Mouse (Mus musculus) bone marrow, adult 2 months (tissue): ENCODE data around the gene Creb3. TPM values are rescaled to one million over a fixed set of nuclear protein-coding genes. Genes with fewer than 3 reads are reported as not detected.
A peak's percentile ranks its signal among the peaks of the same experiment; 100 is the strongest.

Experiments
- H3K27ac ChIP-seq: fragments of 200-500 bp; 2 replicates; pipeline ENCODE4 v1.5.1; 2012; ENCODE audit warnings: low read depth, mild to moderate bottlenecking, control low read depth, inconsistent platforms, low read length; ENCODE audit not compliant: control insufficient read depth, poor library complexity, insufficient read depth
- H3K4me1 ChIP-seq: fragments of 200-500 bp; 2 replicates; pipeline ENCODE4 v1.6.1; 2011; ENCODE audit warnings: low read length; ENCODE audit not compliant: control insufficient read depth, insufficient read depth
- H3K4me3 ChIP-seq: fragments of 200-500 bp; replicated peaks from 2 replicates; pipeline ENCODE3; 2011; ENCODE audit warnings: mild to moderate bottlenecking, low read depth, low read length, control low read depth; ENCODE audit not compliant: control insufficient read depth
- CTCF ChIP-seq: fragments of 200-500 bp; IDR thresholded peaks from 2 replicates; pipeline ENCODE4 v1.5.1; 2011; ENCODE audit warnings: low read length, control low read depth; ENCODE audit not compliant: control insufficient read depth, insufficient read depth
- POLR2A ChIP-seq: fragments of 200-500 bp; IDR thresholded peaks from 2 replicates; pipeline ENCODE4 v1.6.1; 2011; ENCODE audit warnings: low read depth, mild to moderate bottlenecking, control low read depth, low read length, borderline replicate concordance; ENCODE audit not compliant: control insufficient read depth
- WGBS: fragments of 180-500 bp; shearing (Covaris S2); methylation state at CpG from one replicate; pipeline ENCODE4 v1.1.7; 2018; 5-methylcytosine and 5-hydroxymethylcytosine counted together
- polyA plus RNA-seq: library from polyadenylated mRNA; stranded (reverse); fragments of >200 nt; gene quantifications from 2 replicates; pipeline ENCODE4 v1.2.4, GENCODE M21; 2011; ENCODE audit warnings: low replicate concordance; ENCODE audit not compliant: missing spikeins, insufficient read depth, insufficient read length

The Creb3 gene
- polyA plus RNA-seq, 1 experiment: 20.9 TPM

- 95% methylated on average over 5 of the region's 5 CpGs for WGBS
- Histone ChIP-seq H3K4me1 (no peaks in the 10 kb centered on the region; the same call in 1 of the 2 replicates), H3K27ac (no peak overlapping the region), H3K4me3 (no peak overlapping the region)
- no peak for TF ChIP-seq POLR2A
- TF ChIP-seq CTCF: no peak
These were observed 9.7 kb upstream of the Creb3 start for GRCm38 (mm10) chr4:43552437-43552836.

DNA sequence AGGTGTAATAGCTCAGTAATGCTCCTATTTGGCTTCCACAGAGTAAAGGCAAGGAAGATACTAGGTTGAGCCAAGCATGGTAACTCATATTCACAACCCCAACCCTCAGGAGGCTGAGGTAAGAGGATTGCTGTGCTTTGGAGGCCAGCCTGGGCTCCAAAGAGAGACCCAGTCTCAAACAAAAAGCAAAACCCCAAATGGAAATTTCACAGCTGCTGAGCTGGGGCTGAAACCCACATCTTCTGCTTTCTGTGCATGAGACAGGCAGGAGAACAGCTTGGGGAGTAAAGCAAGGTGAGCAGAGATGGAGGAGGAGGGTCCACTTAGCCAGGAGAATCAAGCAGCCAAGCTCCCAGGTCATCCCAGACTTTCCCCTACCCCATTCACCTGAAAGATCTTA, 8.2 kb upstream of the Creb3 start:
- TF ChIP-seq CTCF (no peak), POLR2A (no peak)
- Histone ChIP-seq H3K4me1 (peaks cover 7% of the 10 kb centered on the region; the same call in 1 of the 2 replicates), H3K27ac (no peak overlapping the region)

DNA sequence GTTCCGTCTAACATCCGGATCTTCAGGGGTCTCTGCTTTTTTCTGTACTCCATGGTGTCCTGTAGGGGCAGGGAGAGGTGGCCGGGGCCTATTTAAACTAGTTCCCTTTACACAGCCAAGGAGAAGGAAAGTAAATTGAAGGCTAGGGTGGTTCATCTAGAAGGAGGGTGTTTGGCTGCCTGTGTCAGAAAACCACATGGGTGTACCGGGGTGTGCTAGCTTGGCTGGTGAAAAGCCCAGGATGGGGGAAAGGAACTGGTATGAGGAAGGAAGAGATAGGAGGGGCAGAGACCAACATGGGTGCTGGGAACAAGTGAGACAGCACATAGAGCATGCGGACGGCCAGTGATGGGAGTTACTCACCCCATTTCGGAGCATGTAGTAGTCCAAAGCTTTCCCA, 6.2 kb upstream of the Creb3 start:
- Histone ChIP-seq H3K4me3 (no peak overlapping the region), H3K27ac (no peak overlapping the region), H3K4me1 (peaks cover 12% of the 10 kb centered on the region)
- no peak for TF ChIP-seq POLR2A
- TF ChIP-seq CTCF: no peak
- WGBS: 52% methylated on average over 7 of the region's 7 CpGs

More for the DNA sequence above, 8.2 kb upstream of the Creb3 start:
- no peak overlapping the region for H3K4me3 ChIP-seq

- H3K4me1 ChIP-seq: peaks cover 12% of the 10 kb centered on the region
- H3K4me3 ChIP-seq: peak overlapping the region; percentile 45
- TF ChIP-seq CTCF (no peak), POLR2A (no peak)
- H3K27ac ChIP-seq: peak overlapping the region; percentile 8; the same call in 1 of the 2 replicates
- 4% methylated on average over 5 of the region's 5 CpGs for WGBS
These were observed 4.0 kb upstream of the Creb3 start for GRCm38 (mm10) chr4:43558028-43558630.

- no peak for TF ChIP-seq CTCF
- TF ChIP-seq POLR2A: no peak; the same call in 1 of the 2 replicates
- H3K4me1 ChIP-seq: peaks cover 13% of the 10 kb centered on the region
- WGBS: 3% methylated on average over 13 of the region's 13 CpGs
- peak overlapping the region; percentile 50 for H3K27ac ChIP-seq
- peak overlapping the region; percentile 67 for H3K4me3 ChIP-seq
These were observed 3.3 kb upstream of the Creb3 start for GRCm38 (mm10) chr4:43558631-43559356.

- 8% methylated on average over 13 of the region's 13 CpGs for WGBS
- Histone ChIP-seq H3K27ac (peak overlapping the region; percentile 67), H3K4me3 (peak overlapping the region; percentile 89), H3K4me1 (peaks cover 13% of the 10 kb centered on the region)
- TF ChIP-seq CTCF: no peak
- TF ChIP-seq POLR2A: no peak
These were observed 2.5 kb upstream of the Creb3 start for GRCm38 (mm10) chr4:43559519-43560242.

DNA sequence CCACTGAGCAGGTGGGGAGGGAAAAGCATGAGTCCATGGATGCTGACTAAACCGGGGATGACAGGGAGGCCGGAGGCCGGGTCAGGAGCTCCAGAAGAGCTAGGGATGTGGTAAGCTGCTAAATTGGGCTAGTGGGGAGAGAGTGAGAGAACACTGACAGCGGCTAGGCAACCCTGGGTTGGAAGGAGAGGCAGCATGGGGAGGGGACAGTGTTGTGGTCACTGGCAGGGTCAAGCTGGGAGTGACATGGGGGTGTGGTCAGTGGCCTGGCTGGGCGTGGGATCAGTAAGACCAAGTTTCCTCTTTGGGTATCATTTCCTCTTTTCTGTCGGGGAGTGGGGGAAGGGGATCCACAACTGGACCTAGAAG, 1.9 kb upstream of the Creb3 start:
- H3K4me3 ChIP-seq: peak overlapping the region; percentile 89
- WGBS: 2% methylated on average over 6 of the region's 6 CpGs
- peak overlapping the region; percentile 67 for H3K27ac ChIP-seq

GRCm38 (mm10) chr4:43560976-43561375, 1.2 kb upstream of the Creb3 start:
- WGBS: 1% methylated on average over 2 of the region's 2 CpGs
- H3K4me1 ChIP-seq: peaks cover 13% of the 10 kb centered on the region
- TF ChIP-seq CTCF (no peak), POLR2A (no peak)

More for the DNA sequence above, 1.9 kb upstream of the Creb3 start:
- TF ChIP-seq POLR2A (no peak), CTCF (no peak)
- H3K4me1 ChIP-seq: peaks cover 13% of the 10 kb centered on the region

More at GRCm38 (mm10) chr4:43560976-43561375, 1.2 kb upstream of the Creb3 start:
- Histone ChIP-seq H3K27ac (peak overlapping the region; percentile 81), H3K4me3 (peak overlapping the region; percentile 72)
